Mouse (Mus musculus) MEL (cell line): ENCODE results near the gene Slc25a21. TPM values are rescaled to one million over a fixed set of nuclear protein-coding genes. Genes with fewer than 3 reads are reported as not detected.

ENCODE experiments used
- DNase-seq: peaks from one replicate; pipeline ENCODE4 v3.0.0; 2011; ENCODE audit warnings: low read depth, low spot score
- H3K27ac ChIP-seq: 2 replicates; pipeline ENCODE4 v1.5.1; 2012; ENCODE audit warnings: low read depth, mild to moderate bottlenecking, control low read depth, low read length, moderate library complexity; ENCODE audit not compliant: control insufficient read depth
- H3K27me3 ChIP-seq, 2 experiments: fragments of 150-350 bp in 1 of 2; sonication (generic) in 1 of 2; 2 replicates each; pipeline ENCODE4 v1.6.1; 2012; ENCODE audit warnings: low read length in 2 of 2, mild to moderate bottlenecking in 2 of 2, improper control_type of control experiment in 1 of 2, moderate library complexity in 1 of 2; ENCODE audit not compliant: insufficient read depth in 2 of 2, control insufficient read depth in 1 of 2
- H3K36me3 ChIP-seq, 2 experiments: 2 replicates each; pipeline ENCODE4 v1.6.1; 2012 to 2014; ENCODE audit warnings: low read length in 2 of 2, improper control_type of control experiment in 1 of 2, inconsistent platforms in 1 of 2, mild to moderate bottlenecking in 1 of 2; ENCODE audit not compliant: insufficient read depth in 2 of 2, control insufficient read depth in 1 of 2
- H3K4me1 ChIP-seq, 2 experiments: fragments of 150-350 bp in 1 of 2; sonication (generic) in 1 of 2; 2 replicates each; pipeline ENCODE4 v1.6.1; 2012; ENCODE audit warnings: low read length in 2 of 2, improper control_type of control experiment in 1 of 2, mild to moderate bottlenecking in 1 of 2; ENCODE audit not compliant: insufficient read depth in 2 of 2, control insufficient read depth in 1 of 2
- H3K4me3 ChIP-seq, 2 experiments: fragments of 150-350 bp in 1 of 2; sonication (generic) in 1 of 2; 2 replicates each; pipeline ENCODE4 v1.5.1; 2012; ENCODE audit warnings: low read depth in 2 of 2, low read length in 2 of 2, mild to moderate bottlenecking in 2 of 2, moderate library complexity in 2 of 2, control low read depth in 1 of 2, improper control_type of control experiment in 1 of 2; ENCODE audit not compliant: control insufficient read depth in 1 of 2, insufficient read depth in 1 of 2
- H3K79me2 ChIP-seq: 2 replicates; pipeline ENCODE4 v1.6.1; 2012; ENCODE audit warnings: mild to moderate bottlenecking, low read length, moderate library complexity; ENCODE audit not compliant: control insufficient read depth, poor library complexity, insufficient read depth
- H3K9ac ChIP-seq: 2 replicates; pipeline ENCODE4 v1.6.1; 2012; ENCODE audit warnings: low read depth, mild to moderate bottlenecking, control low read depth, low read length, moderate library complexity; ENCODE audit not compliant: control insufficient read depth, poor library complexity, severe bottlenecking
- H3K9me3 ChIP-seq: fragments of 150-350 bp; sonication (generic); replicated peaks from 2 replicates; pipeline ENCODE4 v1.6.1; 2012; ENCODE audit warnings: mild to moderate bottlenecking, low read length, improper control_type of control experiment, moderate library complexity; ENCODE audit not compliant: insufficient read depth
- BHLHE40 ChIP-seq: IDR thresholded peaks from 2 replicates; pipeline ENCODE4 v1.6.1; 2012; ENCODE audit warnings: low read depth, mild to moderate bottlenecking, inconsistent platforms, low read length, improper control_type of control experiment, borderline replicate concordance
- CHD1 ChIP-seq: IDR thresholded peaks from 2 replicates; pipeline ENCODE4 v1.6.1; 2012; ENCODE audit warnings: low read depth, mild to moderate bottlenecking, inconsistent platforms, low read length, improper control_type of control experiment
- CTCF ChIP-seq, 3 experiments: IDR thresholded peaks in 2 of 3; conservative IDR thresholded peaks in 1 of 3; 2 replicates each; pipeline ENCODE4 v1.5.1; 2011 to 2012; ENCODE audit warnings: low read length in 3 of 3, low read depth in 2 of 3, mild to moderate bottlenecking in 2 of 3, improper control_type of control experiment in 1 of 3, inconsistent platforms in 1 of 3, mixed read lengths in 1 of 3, moderate library complexity in 1 of 3; ENCODE audit not compliant: control insufficient read depth in 1 of 3, insufficient read depth in 1 of 3, poor library complexity in 1 of 3, severe bottlenecking in 1 of 3
- GABPA ChIP-seq: IDR thresholded peaks from 2 replicates; pipeline ENCODE4 v1.6.1; 2012; ENCODE audit warnings: low read depth, mild to moderate bottlenecking, inconsistent platforms, low read length, improper control_type of control experiment, moderate library complexity
- GATA1 ChIP-seq: IDR thresholded peaks from 2 replicates; pipeline ENCODE4 v1.6.1; 2011; ENCODE audit warnings: low read depth, low read length, improper control_type of control experiment
- HCFC1 ChIP-seq: IDR thresholded peaks from 2 replicates; pipeline ENCODE4 v1.6.1; 2012; ENCODE audit warnings: low read depth, mild to moderate bottlenecking, inconsistent platforms, low read length, improper control_type of control experiment, moderate library complexity
- KAT2A ChIP-seq: conservative IDR thresholded peaks from 2 replicates; pipeline ENCODE4 v1.6.1; 2012; ENCODE audit warnings: low read depth, low read length, improper control_type of control experiment, inconsistent platforms
- MAFK ChIP-seq: IDR thresholded peaks from 2 replicates; pipeline ENCODE4 v1.6.1; 2011; ENCODE audit warnings: low read depth, mild to moderate bottlenecking, low read length, improper control_type of control experiment, borderline replicate concordance
- MAZ ChIP-seq: IDR thresholded peaks from 2 replicates; pipeline ENCODE4 v1.6.1; 2012; ENCODE audit warnings: low read depth, mild to moderate bottlenecking, inconsistent platforms, low read length, improper control_type of control experiment
- MXI1 ChIP-seq: IDR thresholded peaks from 2 replicates; pipeline ENCODE4 v1.6.1; 2011; ENCODE audit warnings: mild to moderate bottlenecking, low read depth, low read length, improper control_type of control experiment
- MYB ChIP-seq: IDR thresholded peaks from 2 replicates; pipeline ENCODE4 v1.6.1; 2011; ENCODE audit warnings: mild to moderate bottlenecking, low read depth, low read length, improper control_type of control experiment
- MYC ChIP-seq: IDR thresholded peaks from 2 replicates; pipeline ENCODE4 v1.6.1; 2011; ENCODE audit warnings: low read depth, mild to moderate bottlenecking, low read length, improper control_type of control experiment, moderate library complexity
- NELFE ChIP-seq: IDR thresholded peaks from 2 replicates; pipeline ENCODE4 v1.6.1; 2011; ENCODE audit warnings: low read depth, low read length, improper control_type of control experiment
- POLR2A ChIP-seq, 2 experiments: IDR thresholded peaks; 2 replicates each; pipeline ENCODE4 v1.6.1; 2011 to 2012; ENCODE audit warnings: low read length in 2 of 2, mild to moderate bottlenecking in 2 of 2, control low read depth in 1 of 2, improper control_type of control experiment in 1 of 2, low read depth in 1 of 2, moderate library complexity in 1 of 2; ENCODE audit not compliant: control insufficient read depth in 1 of 2, insufficient read depth in 1 of 2, poor library complexity in 1 of 2
- POLR2AphosphoS5 ChIP-seq: IDR thresholded peaks from 2 replicates; pipeline ENCODE4 v1.6.1; 2012; ENCODE audit warnings: low read depth, borderline replicate concordance, mild to moderate bottlenecking, inconsistent platforms, low read length, moderate library complexity, mixed read lengths
- RAD21 ChIP-seq: IDR thresholded peaks from 2 replicates; pipeline ENCODE4 v1.6.1; 2011; ENCODE audit warnings: mild to moderate bottlenecking, low read depth, low read length, improper control_type of control experiment
- RCOR1 ChIP-seq: IDR thresholded peaks from 2 replicates; pipeline ENCODE4 v1.6.1; 2012; ENCODE audit warnings: low read depth, mild to moderate bottlenecking, inconsistent platforms, low read length, improper control_type of control experiment
- SIN3A ChIP-seq: IDR thresholded peaks from 2 replicates; pipeline ENCODE4 v1.6.1; 2012; ENCODE audit warnings: low read length, improper control_type of control experiment, inconsistent platforms
- TAL1 ChIP-seq: IDR thresholded peaks from 2 replicates; pipeline ENCODE4 v1.6.1; 2012; ENCODE audit warnings: mild to moderate bottlenecking, inconsistent platforms, low read length, moderate library complexity, mixed read lengths
- TCF12 ChIP-seq: IDR thresholded peaks from 2 replicates; pipeline ENCODE4 v1.6.1; 2014; ENCODE audit warnings: low read depth, mild to moderate bottlenecking, inconsistent platforms, low read length, improper control_type of control experiment, moderate library complexity
- UBTF ChIP-seq: IDR thresholded peaks from 2 replicates; pipeline ENCODE4 v1.6.1; 2012; ENCODE audit warnings: low read depth, mild to moderate bottlenecking, inconsistent platforms, low read length, improper control_type of control experiment, moderate library complexity, borderline replicate concordance; ENCODE audit not compliant: insufficient read depth
- USF1 ChIP-seq: IDR thresholded peaks from 2 replicates; pipeline ENCODE4 v1.6.1; 2014; ENCODE audit warnings: low read depth, mild to moderate bottlenecking, inconsistent platforms, low read length, improper control_type of control experiment, moderate library complexity
- ZC3H11A ChIP-seq: IDR thresholded peaks from 2 replicates; pipeline ENCODE4 v1.6.1; 2012; ENCODE audit warnings: low read depth, mild to moderate bottlenecking, inconsistent platforms, low read length, improper control_type of control experiment
- ZKSCAN1 ChIP-seq: IDR thresholded peaks from 2 replicates; pipeline ENCODE4 v1.6.1; 2012; ENCODE audit warnings: low read depth, mild to moderate bottlenecking, inconsistent platforms, low read length, improper control_type of control experiment, moderate library complexity
- ZMIZ1 ChIP-seq: IDR thresholded peaks from 2 replicates; pipeline ENCODE4 v1.6.1; 2012; ENCODE audit warnings: low read depth, mild to moderate bottlenecking, inconsistent platforms, low read length, improper control_type of control experiment, moderate library complexity
- ZNF384 ChIP-seq: IDR thresholded peaks from 2 replicates; pipeline ENCODE4 v1.6.1; 2012; ENCODE audit warnings: low read depth, mild to moderate bottlenecking, inconsistent platforms, low read length, improper control_type of control experiment
- polyA plus RNA-seq, 2 experiments: library from polyadenylated mRNA; stranded (reverse) in 1 of 2; unstranded in 1 of 2; fragments of >175 nt in 1 of 2; fragments of >200 nt in 1 of 2; gene quantifications; 2 replicates each; pipeline versions ENCODE4 v1.2.1 to v1.2.4; 2012; ENCODE audit warnings: low replicate concordance in 2 of 2, low read depth in 1 of 2; ENCODE audit not compliant: insufficient read length in 2 of 2, insufficient read depth in 1 of 2, missing spikeins in 1 of 2
- total RNA-seq: library from RNA; depleted of rRNA; stranded (reverse); fragments of 300-350 nt; gene quantifications from 2 replicates; pipeline ENCODE4 v1.2.3, GENCODE M21; 2012

Slc25a21 gene
- total and polyA plus RNA-seq, 3 experiments = 14.7 to 18.3 TPM; not detected in 1

DNA sequence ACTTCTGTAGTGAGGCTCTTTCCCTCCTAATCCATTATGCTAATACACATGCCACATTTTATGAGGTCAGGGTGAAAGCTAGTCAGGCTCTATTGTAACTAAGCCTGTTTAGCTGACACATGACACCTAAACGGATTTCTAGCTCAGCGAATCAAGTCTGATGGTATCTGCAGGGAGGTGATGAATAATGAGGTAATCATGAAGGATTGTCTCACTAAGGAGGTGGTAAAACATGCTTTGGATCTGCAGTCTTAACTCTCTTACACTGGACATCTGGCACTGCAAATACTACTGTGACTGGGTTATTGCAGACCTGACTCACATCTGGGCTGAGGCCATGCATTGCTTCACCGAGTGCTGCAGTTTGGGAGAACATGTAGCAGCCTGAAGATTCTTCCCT lies 392.8 kb downstream of the Slc25a21 start:
- Histone ChIP-seq H3K79me2 (no peaks in the 10 kb centered on the region), H3K4me1 (no peaks in the 10 kb centered on the region), H3K27ac (no peak overlapping the region), H3K9ac (no peak overlapping the region), H3K36me3 (no peaks in the 10 kb centered on the region), H3K9me3 (no peaks in the 10 kb centered on the region), H3K27me3 (no peaks in the 10 kb centered on the region), H3K4me3 (no peak overlapping the region)
- TF ChIP-seq HCFC1 (no peak), MXI1 (no peak), MYB (no peak), ZMIZ1 (no peak), NELFE (no peak), SIN3A (no peak), RAD21 (no peak), BHLHE40 (no peak), TAL1 (no peak), ZC3H11A (no peak), POLR2A (IDR thresholded peaks at IDR 0.05; ENCODE audit: control insufficient read depth in 1 of 2, insufficient read depth in 1 of 2, low read depth in 1 of 2, low read length in 2 of 2, poor library complexity in 1 of 2) (no peak), CHD1 (no peak), MAZ (no peak), MAFK (no peak), ZKSCAN1 (no peak), POLR2AphosphoS5 (no peak), ZNF384 (no peak), CTCF (IDR thresholded peaks at IDR 0.05 in 2 of 3, conservative IDR thresholded peaks at IDR 0.05 in 1 of 3; ENCODE audit: control insufficient read depth in 1 of 3, insufficient read depth in 1 of 3, low read depth in 2 of 3, low read length in 3 of 3, poor library complexity in 1 of 3, severe bottlenecking in 1 of 3) (no peak)
- DNase-seq = no peak

DNA sequence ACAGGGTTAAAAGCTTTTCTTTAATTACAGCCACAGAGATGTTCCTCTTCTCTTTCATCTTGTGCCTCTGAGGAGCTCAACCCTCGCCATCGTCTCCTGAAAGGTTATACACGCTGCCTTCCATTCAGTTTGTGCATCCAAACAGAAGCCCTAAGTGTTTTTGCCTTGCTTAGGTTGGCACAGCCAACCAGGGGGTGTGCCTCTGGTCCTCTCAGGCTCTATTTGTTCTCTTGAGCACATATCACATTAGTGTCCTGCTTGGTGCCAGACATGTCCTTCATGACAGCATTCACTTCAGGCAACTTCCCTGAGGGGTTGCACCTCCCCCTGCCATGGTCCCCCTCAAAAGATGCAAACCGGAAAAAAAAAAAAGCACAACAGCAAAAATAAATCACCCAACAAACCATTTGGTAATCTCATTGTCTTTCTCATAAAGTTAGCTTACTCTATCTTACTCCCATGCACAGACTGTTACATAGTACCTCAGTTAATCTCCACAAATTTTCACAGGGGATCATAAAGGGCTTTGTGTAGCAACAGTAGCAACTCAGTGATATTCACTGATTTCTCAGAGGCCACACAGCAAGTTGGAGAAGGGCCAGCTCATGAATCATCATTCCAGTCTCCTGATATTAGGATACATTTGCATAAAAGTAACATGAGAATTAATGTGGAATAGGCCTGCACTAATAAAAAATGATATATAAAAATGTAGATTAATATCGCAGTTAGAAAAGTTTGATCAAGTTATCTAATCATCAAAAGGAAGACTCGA lies 398.4 kb downstream of the Slc25a21 start:
- Histone ChIP-seq H3K4me1 (no peaks in the 10 kb centered on the region), H3K79me2 (no peaks in the 10 kb centered on the region), H3K36me3 (no peaks in the 10 kb centered on the region), H3K4me3 (no peak overlapping the region), H3K9ac (no peak overlapping the region), H3K27ac (no peak overlapping the region), H3K9me3 (no peaks in the 10 kb centered on the region), H3K27me3 (no peaks in the 10 kb centered on the region)
- DNase-seq = peak; percentile 12
- TF ChIP-seq RCOR1 (no peak), GABPA (no peak), TAL1 (no peak), UBTF (no peak), TCF12 (no peak), KAT2A (no peak), ZMIZ1 (no peak), MXI1 (no peak), MAZ (no peak), BHLHE40 (no peak), MYC (no peak), USF1 (no peak), GATA1 (no peak)
